Mouse (Mus musculus) myocyte (in vitro differentiated cells): ENCODE data around the gene Tmem132d.

Experiments
- CEBPB ChIP-seq: IDR thresholded peaks from 2 replicates; pipeline ENCODE4 v1.6.1; 2011; ENCODE audit warnings: mild to moderate bottlenecking, moderate library complexity; ENCODE audit not compliant: poor library complexity, insufficient read depth, severe bottlenecking
- E2F4 ChIP-seq: IDR thresholded peaks from one replicate; pipeline ENCODE4 v1.6.1; 2011; ENCODE audit warnings: mild to moderate bottlenecking, control low read depth, moderate library complexity; ENCODE audit not compliant: insufficient read depth
- MAX ChIP-seq: IDR thresholded peaks from one replicate; pipeline ENCODE4 v1.6.1; 2011; ENCODE audit warnings: low read depth, mild to moderate bottlenecking, control low read depth
- MYOG ChIP-seq, 3 experiments: IDR thresholded peaks; one replicate each; pipeline ENCODE4 v1.6.1; 2011; ENCODE audit warnings: control low read depth in 2 of 3, low read depth in 2 of 3, mild to moderate bottlenecking in 2 of 3; ENCODE audit not compliant: insufficient read length in 2 of 3, control insufficient read depth in 1 of 3, insufficient read depth in 1 of 3
- POLR2A ChIP-seq: IDR thresholded peaks from one replicate; pipeline ENCODE4 v1.6.1; 2011; ENCODE audit warnings: low read depth, mild to moderate bottlenecking, control low read depth, moderate library complexity; ENCODE audit not compliant: insufficient read length
- POLR2AphosphoS2 ChIP-seq: IDR thresholded peaks from one replicate; pipeline ENCODE4 v1.6.1; 2011; ENCODE audit warnings: low read depth, control low read depth; ENCODE audit not compliant: insufficient read length
- SRF ChIP-seq: IDR thresholded peaks from one replicate; pipeline ENCODE4 v1.6.1; 2011; ENCODE audit warnings: low read depth; ENCODE audit not compliant: control insufficient read depth, insufficient read length
- TCF12 ChIP-seq: IDR thresholded peaks from one replicate; pipeline ENCODE4 v1.6.1; 2011; ENCODE audit warnings: mild to moderate bottlenecking, control low read depth; ENCODE audit not compliant: poor library complexity, insufficient read depth, severe bottlenecking
- TCF3 ChIP-seq: IDR thresholded peaks from one replicate; pipeline ENCODE4 v1.6.1; 2011; ENCODE audit warnings: low read depth, control low read depth; ENCODE audit not compliant: insufficient read length
- USF1 ChIP-seq: IDR thresholded peaks from one replicate; pipeline ENCODE4 v1.6.1; 2011; ENCODE audit warnings: low read depth, mild to moderate bottlenecking, control low read depth, moderate library complexity

DNA sequence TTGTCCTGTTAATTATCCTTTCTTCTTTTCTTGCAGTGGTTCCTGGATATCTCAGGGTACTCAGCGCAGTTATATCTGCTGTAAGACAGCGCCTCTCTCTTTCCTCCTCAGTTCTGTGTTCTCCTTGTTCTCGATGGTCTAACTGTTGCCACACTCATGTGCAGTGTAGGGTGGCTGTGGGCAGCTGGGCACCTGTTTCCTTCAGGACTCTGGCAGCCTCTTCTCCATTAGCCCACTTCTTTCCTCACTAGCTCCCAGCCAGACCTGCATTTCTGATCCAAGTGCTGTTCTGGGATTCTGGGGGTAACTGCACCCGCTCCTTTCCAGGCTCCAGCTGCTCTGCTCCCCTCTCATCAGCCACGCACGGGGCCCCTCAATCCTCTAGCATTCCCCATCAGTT, 392.8 kb downstream of the Tmem132d start:
- no peak for TF ChIP-seq POLR2A
- TF ChIP-seq POLR2AphosphoS2: no peak
- TF ChIP-seq SRF: no peak
- TF ChIP-seq USF1: no peak
- TF ChIP-seq E2F4: no peak
- TF ChIP-seq TCF3: no peak
- no peak for TF ChIP-seq MAX
- TF ChIP-seq MYOG (IDR thresholded peaks at IDR 0.05; ENCODE audit: control insufficient read depth in 1 of 3, insufficient read depth in 1 of 3, insufficient read length in 2 of 3, low read depth in 2 of 3): no peak
- no peak for TF ChIP-seq CEBPB
- TF ChIP-seq TCF12: no peak
